Mouse (Mus musculus): ENCODE results near the gene Smtn. TPM values are rescaled to one million over a fixed set of nuclear protein-coding genes. Genes with fewer than 3 reads are reported as not detected.

The Smtn gene
- total RNA-seq, 2 experiments from 2014 or later, result 43.8 to 52.3 TPM

DNA sequence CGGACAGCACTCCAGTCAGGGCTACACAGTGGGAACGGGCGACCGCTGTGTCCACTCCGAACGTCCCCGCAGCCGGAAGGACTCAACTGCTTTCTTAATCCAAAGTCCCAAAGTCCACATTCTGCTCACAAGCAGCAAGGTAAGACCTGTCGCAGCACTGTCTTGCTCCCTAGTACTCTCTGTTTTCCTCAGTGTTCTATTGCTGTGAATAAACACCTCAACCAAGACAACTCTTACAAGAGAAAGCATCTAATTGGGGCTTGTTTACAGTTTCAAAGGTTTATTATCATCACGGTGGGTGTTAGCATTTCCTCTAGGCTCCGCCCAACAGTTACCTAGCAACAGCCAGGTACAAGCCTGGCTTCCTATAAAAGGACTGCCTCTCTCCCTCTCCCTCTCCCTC is 69.0 kb downstream of the Smtn start:
- DNase-seq (ENCODE audit: low spot score in 2 of 2), result no peak

Other genes starting within 250 kb of the Smtn start
- gene Pik3ip1, start 210.2 kb downstream of the Smtn start, total RNA-seq (2021), result 10 to 100 TPM in 1 of 2 experiments, 1 to 10 TPM in 1; 9.1 to 12.0 TPM
- 10 to 100 TPM; 15.0 to 18.9 TPM for gene Limk2, start 131.4 kb downstream of the Smtn start, total RNA-seq (2021)
- 10 to 100 TPM; 31.9 to 35.3 TPM for gene Rnf185, start 88.2 kb downstream of the Smtn start, total RNA-seq (2021)
- gene Pla2g3, start 52.3 kb downstream of the Smtn start, total RNA-seq (2021), result under 1 TPM in 1 of 2 experiments, not detected in 1; 0.23 TPM
- gene Inpp5j, start 35.8 kb downstream of the Smtn start, total RNA-seq (2021), result under 1 TPM; 0.60 to 0.90 TPM
- 10 to 100 TPM; 40.1 to 43.7 TPM for gene Selenom, start 25.9 kb downstream of the Smtn start, total RNA-seq (2021)
- 10 to 100 TPM; 31.5 to 39.8 TPM for gene Morc2a, start 108.6 kb upstream of the Smtn start, total RNA-seq (2021)